Mouse (Mus musculus) forebrain, postnatal 0 days (tissue): Measurements from ENCODE around the gene Ptgs1. TPM values are rescaled to one million over a fixed set of nuclear protein-coding genes. Genes with fewer than 3 reads are reported as not detected.

Source experiments
- ATAC-seq: fragments of 200-750 bp; cut with Nextera tagmentation; 2 replicates; pipeline ENCODE4 v1.8.0; 2017; ENCODE audit warnings: mild to moderate bottlenecking, moderate library complexity
- DNase-seq: peaks from one replicate; pipeline ENCODE4 v3.0.0-alpha.2; 2015
- H3K27ac ChIP-seq: fragments of 300-500 bp; sonication (generic); 2 replicates; pipeline ENCODE4 v1.5.1; 2014; ENCODE audit warnings: low read depth, mild to moderate bottlenecking, antibody characterized with exemption, low read length, moderate library complexity, mixed read lengths
- H3K27me3 ChIP-seq: fragments of 300-500 bp; sonication (generic); 2 replicates; pipeline ENCODE4 v1.6.1; 2014; ENCODE audit warnings: mild to moderate bottlenecking, low read length, mixed read lengths; ENCODE audit not compliant: insufficient read depth
- H3K36me3 ChIP-seq: fragments of 300-500 bp; sonication (generic); 2 replicates; pipeline ENCODE4 v1.6.1; 2014; ENCODE audit warnings: mild to moderate bottlenecking, moderate library complexity; ENCODE audit not compliant: insufficient read depth
- H3K4me1 ChIP-seq: fragments of 300-500 bp; sonication (generic); 2 replicates; pipeline ENCODE4 v1.6.1; 2014; ENCODE audit warnings: antibody characterized with exemption; ENCODE audit not compliant: insufficient read depth
- H3K4me2 ChIP-seq: fragments of 300-500 bp; sonication (generic); 2 replicates; pipeline ENCODE4 v1.6.1; 2014; ENCODE audit warnings: low read depth, mild to moderate bottlenecking, moderate library complexity
- H3K4me3 ChIP-seq: fragments of 300-500 bp; sonication (generic); 2 replicates; pipeline ENCODE4 v1.5.1; 2014; ENCODE audit warnings: low read depth, low read length, mixed read lengths
- H3K9ac ChIP-seq: fragments of 300-500 bp; sonication (generic); 2 replicates; pipeline ENCODE4 v1.6.1; 2014; ENCODE audit warnings: mild to moderate bottlenecking
- H3K9me3 ChIP-seq: fragments of 300-500 bp; sonication (generic); 2 replicates; pipeline ENCODE4 v1.6.1; 2016; ENCODE audit warnings: low read length
- CTCF ChIP-seq: sonication (generic); IDR thresholded peaks from 2 replicates; pipeline ENCODE4 v1.5.1; 2016; ENCODE audit warnings: antibody characterized with exemption, control low read depth, low read depth
- WGBS: fragments of 180-500 bp; shearing (Covaris S2); extraction: QIAGEN DNeasy Blood & Tissue Kit; methylation state at CpG from one replicate; pipeline ENCODE4 v1.1.7; 2014; 5-methylcytosine and 5-hydroxymethylcytosine counted together
- polyA plus RNA-seq: library from polyadenylated mRNA; unstranded; fragments of >200 nt; fragmentation: Nextera tagmentation; extraction: Ambion mirVana; gene quantifications from 2 replicates; pipeline ENCODE4 v1.2.1, GENCODE M21; 2015
- total RNA-seq: library from RNA; depleted of rRNA; stranded (reverse); fragments of >200 nt; gene quantifications from 2 replicates; pipeline ENCODE4 v1.2.3, GENCODE M21; 2014

The Ptgs1 gene
- total and polyA plus RNA-seq, 2 experiments from 2014 or later, result 5.5 to 6.6 TPM

GRCm38 (mm10) chr2:36243892-36244309 lies 13.7 kb downstream of the Ptgs1 start:
- WGBS, result 34% methylated on average over 5 of the region's 5 CpGs
- no peaks in the 10 kb centered on the region for H3K36me3 ChIP-seq
- no peak overlapping the region for H3K4me3 ChIP-seq
- H3K9me3 ChIP-seq, result no peaks in the 10 kb centered on the region
- H3K4me2 ChIP-seq, result no peak overlapping the region
- TF ChIP-seq CTCF, result no peak
- no peak for DNase-seq
- H3K9ac ChIP-seq, result no peak overlapping the region
- H3K27ac ChIP-seq, result no peak overlapping the region
- no peaks in the 10 kb centered on the region for H3K4me1 ChIP-seq
- no peak for ATAC-seq
- H3K27me3 ChIP-seq, result no peaks in the 10 kb centered on the region

GRCm38 (mm10) chr2:36244705-36245104 lies 14.5 kb downstream of the Ptgs1 start:
- Histone ChIP-seq H3K4me1 (no peaks in the 10 kb centered on the region), H3K4me3 (no peak overlapping the region), H3K4me2 (no peak overlapping the region), H3K36me3 (no peaks in the 10 kb centered on the region), H3K27me3 (no peaks in the 10 kb centered on the region), H3K27ac (no peak overlapping the region), H3K9me3 (no peaks in the 10 kb centered on the region), H3K9ac (no peak overlapping the region)
- no peak for TF ChIP-seq CTCF
- ATAC-seq (no peak), DNase-seq (no peak)
- 91% methylated on average over 3 of the region's 3 CpGs for WGBS

- H3K9me3 ChIP-seq, result no peaks in the 10 kb centered on the region
- H3K4me3 ChIP-seq, result no peak overlapping the region
- H3K4me1 ChIP-seq, result no peaks in the 10 kb centered on the region
- H3K4me2 ChIP-seq, result no peak overlapping the region
- DNase-seq, result no peak
- no peak overlapping the region for H3K27ac ChIP-seq
- no peaks in the 10 kb centered on the region for H3K36me3 ChIP-seq
- H3K9ac ChIP-seq, result no peak overlapping the region
- H3K27me3 ChIP-seq, result no peaks in the 10 kb centered on the region
- no peak for TF ChIP-seq CTCF
- WGBS, result 67% methylated on average over 3 of the region's 3 CpGs
- ATAC-seq, result no peak
Observed at GRCm38 (mm10) chr2:36247964-36248363, 17.7 kb downstream of the Ptgs1 start.

DNA sequence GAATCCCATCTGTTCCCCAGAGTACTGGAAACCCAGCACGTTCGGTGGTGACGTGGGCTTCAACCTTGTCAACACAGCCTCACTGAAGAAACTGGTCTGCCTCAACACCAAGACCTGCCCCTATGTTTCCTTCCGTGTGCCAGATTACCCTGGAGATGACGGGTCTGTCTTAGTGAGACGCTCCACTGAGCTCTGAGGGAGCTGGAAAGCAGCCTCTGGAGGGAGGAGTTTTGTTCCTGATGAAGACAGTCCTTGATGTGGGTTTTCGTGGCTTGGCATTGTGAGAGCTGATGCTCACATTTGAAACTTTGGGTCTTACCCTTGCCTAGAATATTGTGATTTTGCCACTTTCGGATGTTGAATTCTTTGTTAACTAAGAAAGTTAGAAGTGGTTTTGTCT lies 20.9 kb downstream of the Ptgs1 start:
- Histone ChIP-seq H3K9me3 (no peaks in the 10 kb centered on the region), H3K9ac (no peak overlapping the region), H3K4me1 (no peaks in the 10 kb centered on the region), H3K4me3 (no peak overlapping the region), H3K4me2 (no peak overlapping the region), H3K36me3 (no peaks in the 10 kb centered on the region), H3K27ac (no peak overlapping the region), H3K27me3 (no peaks in the 10 kb centered on the region)
- DNase-seq, result no peak
- 84% methylated on average over 8 of the region's 8 CpGs for WGBS
- no peak for ATAC-seq
- no peak for TF ChIP-seq CTCF

DNA sequence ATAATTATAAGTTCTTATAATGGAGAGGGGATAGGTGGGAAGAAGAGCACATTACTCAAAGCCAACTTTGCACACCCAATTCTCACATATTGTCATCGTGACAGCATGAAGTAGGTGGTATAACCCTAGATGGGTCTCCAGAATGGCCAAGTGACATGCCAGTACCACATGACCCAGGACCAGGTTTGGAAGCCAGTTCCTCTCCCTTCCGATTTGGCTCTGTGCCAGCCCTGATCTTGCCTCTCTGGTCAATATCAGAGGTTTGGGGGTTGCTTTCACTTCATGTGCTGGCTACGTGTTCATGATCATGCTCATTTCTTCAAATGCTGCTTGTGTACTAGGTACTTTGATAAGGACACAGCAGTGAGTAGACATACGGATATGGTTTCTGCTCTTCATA lies 22.3 kb downstream of the Ptgs1 start:
- Histone ChIP-seq H3K4me3 (no peak overlapping the region), H3K36me3 (no peaks in the 10 kb centered on the region), H3K4me2 (no peak overlapping the region), H3K9me3 (no peaks in the 10 kb centered on the region), H3K27ac (no peak overlapping the region), H3K9ac (no peak overlapping the region), H3K4me1 (no peaks in the 10 kb centered on the region), H3K27me3 (no peaks in the 10 kb centered on the region)
- TF ChIP-seq CTCF, result no peak
- DNase-seq, result no peak
- WGBS, result 91% methylated on average over 4 of the region's 4 CpGs
- no peak for ATAC-seq

GRCm38 (mm10) chr2:36254445-36254844 lies 24.2 kb downstream of the Ptgs1 start:
- Histone ChIP-seq H3K27ac (no peak overlapping the region), H3K27me3 (no peaks in the 10 kb centered on the region), H3K4me2 (no peak overlapping the region), H3K4me1 (no peaks in the 10 kb centered on the region), H3K9ac (no peak overlapping the region), H3K36me3 (no peaks in the 10 kb centered on the region), H3K9me3 (no peaks in the 10 kb centered on the region), H3K4me3 (no peak overlapping the region)
- DNase-seq (no peak), ATAC-seq (no peak)
- WGBS, result 88% methylated on average over 2 of the region's 2 CpGs
- TF ChIP-seq CTCF, result no peak

DNA sequence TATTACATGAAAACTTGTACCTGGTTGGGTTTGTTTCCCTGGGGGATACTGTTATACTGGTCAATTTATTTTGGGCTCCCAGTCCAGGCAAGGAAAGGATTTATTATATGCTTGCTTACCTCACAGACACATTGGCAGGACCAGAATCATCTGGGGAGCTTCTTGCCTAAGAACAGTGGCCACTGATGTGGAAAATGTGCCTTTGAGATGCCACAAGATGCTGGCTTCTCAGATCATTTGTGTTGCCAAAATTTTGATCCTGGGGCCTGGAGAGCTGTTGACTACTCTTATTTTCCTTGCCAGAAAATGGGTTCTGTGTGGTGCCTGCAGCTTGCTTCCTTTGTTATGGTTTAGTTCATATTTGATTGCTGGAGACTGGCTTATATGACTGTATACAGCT lies 26.7 kb downstream of the Ptgs1 start:
- ATAC-seq (no peak), DNase-seq (no peak)
- H3K4me2 ChIP-seq, result no peak overlapping the region
- H3K9me3 ChIP-seq, result no peaks in the 10 kb centered on the region
- no peaks in the 10 kb centered on the region for H3K36me3 ChIP-seq
- H3K4me1 ChIP-seq, result no peaks in the 10 kb centered on the region
- H3K9ac ChIP-seq, result no peak overlapping the region
- no peak overlapping the region for H3K4me3 ChIP-seq
- no peak for TF ChIP-seq CTCF
- H3K27me3 ChIP-seq, result no peaks in the 10 kb centered on the region
- no peak overlapping the region for H3K27ac ChIP-seq

DNA sequence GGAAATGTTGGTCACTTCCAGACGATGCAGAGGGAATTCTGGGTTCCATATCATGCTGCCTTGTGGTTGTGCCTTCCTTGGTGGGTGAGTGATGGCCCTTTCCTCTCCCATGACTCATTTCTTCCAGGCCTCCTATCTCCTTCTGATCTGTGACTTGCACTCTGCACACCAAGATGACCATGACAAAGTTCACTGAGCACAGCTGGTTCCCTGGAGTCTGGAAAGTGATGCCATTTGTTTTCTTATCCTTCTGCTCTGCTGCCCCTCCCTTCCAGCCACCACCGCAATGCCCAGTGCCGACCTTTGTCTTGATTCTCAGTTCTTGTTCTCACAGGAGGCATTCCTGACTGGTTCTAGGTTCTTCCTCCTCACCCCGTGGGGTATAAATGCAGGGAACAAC lies 29.2 kb downstream of the Ptgs1 start:
- DNase-seq, result no peak
- no peak overlapping the region for H3K27ac ChIP-seq
- no peak overlapping the region for H3K9ac ChIP-seq
- no peaks in the 10 kb centered on the region for H3K27me3 ChIP-seq
- H3K36me3 ChIP-seq, result no peaks in the 10 kb centered on the region
- no peak for TF ChIP-seq CTCF
- 77% methylated on average over 4 of the region's 4 CpGs for WGBS
- no peak for ATAC-seq
- H3K4me2 ChIP-seq, result no peak overlapping the region
- H3K4me3 ChIP-seq, result no peak overlapping the region
- H3K9me3 ChIP-seq, result no peaks in the 10 kb centered on the region
- no peaks in the 10 kb centered on the region for H3K4me1 ChIP-seq
